Mouse (Mus musculus) cerebellum, adult 8-10 months (tissue): Measurements from ENCODE around the gene Kcnab1.

ENCODE experiments used
- DNase-seq: peaks from one replicate; pipeline ENCODE4 v3.0.0; 2022

Gene Kcnab1

GRCm38 (mm10) chr3:65317876-65318537, 208.8 kb downstream of the Kcnab1 start:
- DNase-seq: peak; percentile 36

- no peak for DNase-seq
Observed at GRCm38 (mm10) chr3:65319248-65320008, 210.2 kb downstream of the Kcnab1 start.

- DNase-seq: no peak
Observed at GRCm38 (mm10) chr3:65320990-65321389, 211.8 kb downstream of the Kcnab1 start.

- DNase-seq: peak; percentile 46
Observed at GRCm38 (mm10) chr3:65321981-65322779, 213.0 kb downstream of the Kcnab1 start.

GRCm38 (mm10) chr3:65325254-65325653, 216.1 kb downstream of the Kcnab1 start:
- no peak for DNase-seq

- DNase-seq: no peak
Observed at GRCm38 (mm10) chr3:65328814-65329213, 219.6 kb downstream of the Kcnab1 start.

- DNase-seq: no peak
Observed at GRCm38 (mm10) chr3:65337835-65338464, 228.8 kb downstream of the Kcnab1 start.

GRCm38 (mm10) chr3:65340173-65340951, 231.2 kb downstream of the Kcnab1 start:
- DNase-seq: no peak

GRCm38 (mm10) chr3:65346176-65346575, 237.0 kb downstream of the Kcnab1 start:
- no peak for DNase-seq

- DNase-seq: peak; percentile 41
Observed at GRCm38 (mm10) chr3:65352278-65353127, 243.3 kb downstream of the Kcnab1 start.

GRCm38 (mm10) chr3:65353263-65354037, 244.3 kb downstream of the Kcnab1 start:
- no peak for DNase-seq

GRCm38 (mm10) chr3:65355479-65355878, 246.3 kb downstream of the Kcnab1 start:
- DNase-seq: no peak

- DNase-seq: no peak
Observed at GRCm38 (mm10) chr3:65358275-65358674, 249.1 kb downstream of the Kcnab1 start.

GRCm38 (mm10) chr3:65358841-65359240, 249.7 kb downstream of the Kcnab1 start:
- no peak for DNase-seq

- DNase-seq: no peak
Observed at GRCm38 (mm10) chr3:65360163-65360969, 251.2 kb downstream of the Kcnab1 start.

GRCm38 (mm10) chr3:65363438-65363837, 254.3 kb downstream of the Kcnab1 start:
- no peak for DNase-seq

GRCm38 (mm10) chr3:65365184-65365583, 256.0 kb downstream of the Kcnab1 start:
- no peak for DNase-seq

GRCm38 (mm10) chr3:65365921-65366710, 256.9 kb downstream of the Kcnab1 start:
- DNase-seq: no peak

GRCm38 (mm10) chr3:65367944-65368343, 258.8 kb downstream of the Kcnab1 start:
- DNase-seq: no peak
